Mouse (Mus musculus): ENCODE data around the gene P2ry6. TPM values are rescaled to one million over a fixed set of nuclear protein-coding genes. Genes with fewer than 3 reads are reported as not detected.

P2ry6 gene
- polyA plus RNA-seq, 1 experiment from 2014 or later = 3.6 TPM

DNA sequence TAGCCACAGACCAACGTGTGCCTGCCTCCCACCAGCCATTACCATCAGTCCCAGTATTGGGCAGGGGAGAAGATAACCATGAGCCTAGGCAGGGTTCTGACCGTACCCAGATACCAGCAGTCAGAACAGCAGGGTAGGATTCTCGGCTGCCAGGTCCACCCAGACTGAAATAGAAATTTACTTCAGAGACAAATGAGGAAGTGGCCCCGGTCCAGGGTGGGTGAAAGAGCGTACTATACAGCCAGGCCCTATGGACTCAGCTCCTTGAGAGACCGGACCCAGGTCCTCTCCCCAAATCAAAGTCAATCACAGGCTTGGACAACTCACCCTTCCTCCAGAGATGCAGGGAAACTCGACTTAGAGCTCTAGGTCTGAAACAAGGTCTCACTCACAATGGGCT, 13.3 kb downstream of the P2ry6 start:
- 71% methylated on average over 7 of the region's 7 CpGs for WGBS
- H3K4me1 ChIP-seq = peaks cover 3% of the 10 kb centered on the region; the same call in 1 of the 2 replicates
- H3K9me3 ChIP-seq = no peaks in the 10 kb centered on the region
- H3K9ac ChIP-seq = no peak overlapping the region
- no peaks in the 10 kb centered on the region for H3K36me3 ChIP-seq
- no peak overlapping the region for H3K4me2 ChIP-seq
- H3K27me3 ChIP-seq = no peaks in the 10 kb centered on the region
- no peak for ATAC-seq (ENCODE audit: insufficient number of reproducible peaks, insufficient read depth, low FRiP score, low TSS enrichment, low read depth)
- H3K4me3 ChIP-seq = no peak overlapping the region
- no peak overlapping the region for H3K27ac ChIP-seq

- no peak for ATAC-seq (ENCODE audit: insufficient number of reproducible peaks, insufficient read depth, low FRiP score, low TSS enrichment, low read depth)
- H3K27ac ChIP-seq = no peak overlapping the region
- H3K4me2 ChIP-seq = no peak overlapping the region
- no peaks in the 10 kb centered on the region for H3K9me3 ChIP-seq
- no peaks in the 10 kb centered on the region for H3K36me3 ChIP-seq
- no peak overlapping the region for H3K4me3 ChIP-seq
- H3K9ac ChIP-seq = no peak overlapping the region
- no peaks in the 10 kb centered on the region for H3K27me3 ChIP-seq
- 51% methylated on average over 2 of the region's 2 CpGs for WGBS
- peaks cover 3% of the 10 kb centered on the region; the same call in 1 of the 2 replicates for H3K4me1 ChIP-seq
These were observed 14.0 kb downstream of the P2ry6 start for GRCm38 (mm10) chr7:100960462-100960861.

GRCm38 (mm10) chr7:100958426-100958825, 16.0 kb downstream of the P2ry6 start:
- Histone ChIP-seq H3K9me3 (no peaks in the 10 kb centered on the region), H3K4me3 (no peak overlapping the region), H3K4me1 (no peaks in the 10 kb centered on the region), H3K27me3 (no peaks in the 10 kb centered on the region), H3K9ac (no peak overlapping the region), H3K36me3 (no peaks in the 10 kb centered on the region), H3K27ac (no peak overlapping the region), H3K4me2 (no peak overlapping the region)
- ATAC-seq (ENCODE audit: insufficient number of reproducible peaks, insufficient read depth, low FRiP score, low TSS enrichment, low read depth) = no peak
- WGBS = 94% methylated on average over 2 of the region's 2 CpGs

DNA sequence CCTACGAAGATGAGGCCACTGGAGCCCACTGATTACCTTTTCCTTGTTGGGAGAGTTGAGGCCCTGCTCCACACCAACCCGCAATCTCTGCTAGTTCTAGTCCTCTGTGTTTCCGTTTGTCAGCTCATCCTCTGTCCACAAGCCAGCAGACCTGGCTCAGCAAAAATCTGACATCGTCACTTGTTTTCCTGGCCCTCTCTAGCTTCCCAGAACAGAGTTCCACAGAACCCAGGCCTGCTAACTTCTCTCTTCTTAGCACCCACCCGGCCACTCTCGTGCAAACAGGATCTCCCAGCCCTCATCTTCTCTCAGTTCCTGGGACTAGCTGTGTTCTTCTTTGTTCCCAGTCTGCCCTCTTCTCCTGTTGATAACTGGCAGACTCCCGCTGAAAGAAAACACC, 21.8 kb downstream of the P2ry6 start:
- Histone ChIP-seq H3K4me1 (0 out of 2 replicates have a peak, but pooled peaks cover 5% of the 10 kb centered on the region), H3K9ac (no peak overlapping the region)
- WGBS = 88% methylated on average over 7 of the region's 7 CpGs

DNA sequence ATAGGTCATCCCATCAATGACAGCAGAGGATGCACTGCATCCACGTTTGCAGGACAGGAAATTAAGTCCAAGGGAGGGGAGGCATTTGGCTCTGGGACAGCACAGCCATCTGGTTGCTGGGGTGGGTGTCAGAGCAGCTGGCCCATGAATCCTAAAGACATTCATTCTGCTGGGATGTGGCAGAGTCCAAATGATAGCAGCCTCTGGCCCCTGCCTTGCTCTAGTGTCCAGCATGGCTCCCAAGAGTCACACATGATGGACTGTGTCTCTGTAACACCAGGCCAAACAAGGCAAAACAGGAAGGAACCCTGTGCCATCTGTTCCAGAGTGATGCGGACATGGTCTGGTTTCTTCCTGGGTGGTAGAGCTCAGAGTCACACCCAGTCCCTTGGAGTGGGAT, 22.5 kb downstream of the P2ry6 start:
- Histone ChIP-seq H3K27me3 (no peaks in the 10 kb centered on the region), H3K27ac (no peak overlapping the region), H3K36me3 (no peaks in the 10 kb centered on the region), H3K4me2 (no peak overlapping the region), H3K9ac (no peak overlapping the region), H3K4me1 (0 out of 2 replicates have a peak, but pooled peaks cover 5% of the 10 kb centered on the region), H3K9me3 (no peaks in the 10 kb centered on the region), H3K4me3 (no peak overlapping the region)
- no peak for ATAC-seq (ENCODE audit: insufficient number of reproducible peaks, insufficient read depth, low FRiP score, low TSS enrichment, low read depth)
- WGBS = 63% methylated on average over 2 of the region's 2 CpGs

More for the DNA sequence above, 21.8 kb downstream of the P2ry6 start:
- Histone ChIP-seq H3K4me2 (no peak overlapping the region), H3K4me3 (no peak overlapping the region), H3K27ac (no peak overlapping the region), H3K36me3 (no peaks in the 10 kb centered on the region), H3K9me3 (no peaks in the 10 kb centered on the region), H3K27me3 (no peaks in the 10 kb centered on the region)
- ATAC-seq (ENCODE audit: insufficient number of reproducible peaks, insufficient read depth, low FRiP score, low TSS enrichment, low read depth) = no peak

DNA sequence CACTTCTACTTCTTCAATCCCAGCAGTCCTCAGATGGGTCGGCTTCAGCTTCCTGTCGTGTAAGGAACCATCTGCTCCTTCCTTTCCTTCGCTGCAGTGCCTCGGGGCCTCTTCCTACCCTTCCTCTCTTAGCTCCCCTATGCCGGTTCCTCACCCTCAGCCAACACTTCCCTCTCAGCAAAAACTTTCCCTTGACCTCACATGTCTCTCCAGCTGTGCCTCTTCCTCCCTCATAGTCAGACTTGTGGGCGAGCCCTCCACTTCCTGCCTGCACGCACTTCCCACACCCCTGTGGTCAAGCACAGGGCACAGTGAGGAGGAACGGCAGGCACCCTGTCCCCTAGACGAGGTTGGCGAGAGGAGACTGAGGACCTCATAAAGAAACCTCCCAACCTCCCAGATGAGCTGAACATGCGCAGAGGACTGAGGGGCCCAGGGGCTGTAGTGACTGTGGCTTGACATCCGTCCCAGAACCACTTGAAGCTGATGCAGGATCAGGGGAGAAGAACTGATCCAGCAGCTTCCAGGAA, 23.9 kb downstream of the P2ry6 start:
- ATAC-seq (ENCODE audit: insufficient number of reproducible peaks, insufficient read depth, low FRiP score, low TSS enrichment, low read depth) = no peak
- H3K9ac ChIP-seq = 0 out of 2 replicates have a peak overlapping the region, but pooled peaks have one; percentile 21
- 54% methylated on average over 12 of the region's 12 CpGs for WGBS
- H3K27me3 ChIP-seq = no peaks in the 10 kb centered on the region
- no peak overlapping the region; the same call in 1 of the 2 replicates for H3K27ac ChIP-seq
- H3K4me2 ChIP-seq = no peak overlapping the region
- 0 out of 2 replicates have a peak, but pooled peaks cover 5% of the 10 kb centered on the region for H3K4me1 ChIP-seq
- H3K4me3 ChIP-seq = no peak overlapping the region
- no peaks in the 10 kb centered on the region for H3K36me3 ChIP-seq
- no peaks in the 10 kb centered on the region for H3K9me3 ChIP-seq

DNA sequence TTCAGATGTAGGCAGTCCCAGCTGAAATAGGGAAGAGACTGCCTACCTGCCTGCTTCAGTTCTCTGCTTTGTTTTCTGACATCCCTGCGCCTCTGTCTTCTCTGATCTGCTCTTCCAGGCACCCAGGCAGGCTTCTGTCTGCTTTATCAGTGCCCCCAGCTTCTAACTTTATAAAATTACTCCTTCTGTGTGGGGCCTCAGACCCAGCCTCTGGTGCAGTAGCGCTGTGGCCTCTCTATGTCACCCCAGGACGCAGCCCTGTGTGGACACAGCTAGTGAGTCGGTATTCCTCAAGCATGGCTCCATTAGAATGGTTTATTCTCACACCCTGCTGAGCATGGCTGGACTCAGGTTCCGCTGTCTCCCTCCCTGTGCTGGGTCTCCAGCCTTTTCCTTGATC, 24.4 kb downstream of the P2ry6 start:
- Histone ChIP-seq H3K4me1 (0 out of 2 replicates have a peak, but pooled peaks cover 5% of the 10 kb centered on the region), H3K36me3 (no peaks in the 10 kb centered on the region), H3K27ac (peak overlapping the region; percentile 45; the same call in 1 of the 2 replicates), H3K4me3 (no peak overlapping the region), H3K4me2 (no peak overlapping the region), H3K9me3 (no peaks in the 10 kb centered on the region), H3K27me3 (no peaks in the 10 kb centered on the region), H3K9ac (no peak overlapping the region)
- WGBS = 65% methylated on average over 5 of the region's 5 CpGs
- ATAC-seq (ENCODE audit: insufficient number of reproducible peaks, insufficient read depth, low FRiP score, low TSS enrichment, low read depth) = no peak

DNA sequence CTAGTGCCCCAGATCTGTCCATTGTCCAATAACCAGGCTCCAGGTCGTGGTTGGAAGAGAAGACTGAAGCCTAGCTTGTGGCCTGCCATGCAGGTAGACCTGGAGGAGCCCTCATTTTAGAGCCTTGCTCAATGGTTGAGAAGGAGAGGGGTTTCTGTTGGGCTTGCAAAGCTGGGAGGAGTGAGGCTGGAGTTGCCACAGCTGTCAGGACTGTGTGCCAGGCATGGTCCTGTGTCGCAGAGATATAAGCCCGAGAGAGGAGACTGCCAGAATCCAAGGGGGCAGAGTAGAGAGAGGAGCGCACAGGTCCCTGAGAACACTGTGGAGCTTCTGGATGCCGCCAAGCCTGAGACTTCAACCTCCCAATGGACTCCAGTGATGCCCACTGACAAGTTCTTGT, 29.7 kb downstream of the P2ry6 start:
- 88% methylated on average over 5 of the region's 5 CpGs for WGBS
- H3K27ac ChIP-seq = no peak overlapping the region

GRCm38 (mm10) chr7:100944306-100944705, 30.1 kb downstream of the P2ry6 start:
- Histone ChIP-seq H3K4me3 (no peak overlapping the region), H3K4me1 (peaks cover 19% of the 10 kb centered on the region), H3K27ac (no peak overlapping the region), H3K36me3 (no peaks in the 10 kb centered on the region), H3K9me3 (no peaks in the 10 kb centered on the region), H3K9ac (no peak overlapping the region), H3K4me2 (no peak overlapping the region), H3K27me3 (no peaks in the 10 kb centered on the region)
- WGBS = 70% methylated on average over 2 of the region's 2 CpGs
- ATAC-seq (ENCODE audit: insufficient number of reproducible peaks, insufficient read depth, low FRiP score, low TSS enrichment, low read depth) = no peak

More for the DNA sequence above, 29.7 kb downstream of the P2ry6 start:
- no peak for ATAC-seq (ENCODE audit: insufficient number of reproducible peaks, insufficient read depth, low FRiP score, low TSS enrichment, low read depth)
- Histone ChIP-seq H3K4me1 (peaks cover 19% of the 10 kb centered on the region), H3K4me3 (no peak overlapping the region), H3K9ac (no peak overlapping the region), H3K9me3 (no peaks in the 10 kb centered on the region), H3K36me3 (no peaks in the 10 kb centered on the region), H3K27me3 (no peaks in the 10 kb centered on the region), H3K4me2 (no peak overlapping the region)

GRCm38 (mm10) chr7:100942789-100943615, 31.4 kb downstream of the P2ry6 start:
- 33% methylated on average over 12 of the region's 12 CpGs for WGBS
- no peaks in the 10 kb centered on the region for H3K9me3 ChIP-seq
- H3K36me3 ChIP-seq = no peaks in the 10 kb centered on the region
- no peak overlapping the region for H3K4me3 ChIP-seq
- peak overlapping the region; percentile 18 for H3K4me2 ChIP-seq
- ATAC-seq (ENCODE audit: insufficient number of reproducible peaks, insufficient read depth, low FRiP score, low TSS enrichment, low read depth) = no peak
- no peak overlapping the region for H3K27ac ChIP-seq
- H3K9ac ChIP-seq = peak overlapping the region; percentile 44
- no peaks in the 10 kb centered on the region for H3K27me3 ChIP-seq
- peaks cover 19% of the 10 kb centered on the region for H3K4me1 ChIP-seq

- WGBS = 35% methylated on average over 5 of the region's 5 CpGs
- ATAC-seq (ENCODE audit: insufficient number of reproducible peaks, insufficient read depth, low FRiP score, low TSS enrichment, low read depth) = no peak
These were observed 33.3 kb downstream of the P2ry6 start for GRCm38 (mm10) chr7:100941169-100941568.

DNA sequence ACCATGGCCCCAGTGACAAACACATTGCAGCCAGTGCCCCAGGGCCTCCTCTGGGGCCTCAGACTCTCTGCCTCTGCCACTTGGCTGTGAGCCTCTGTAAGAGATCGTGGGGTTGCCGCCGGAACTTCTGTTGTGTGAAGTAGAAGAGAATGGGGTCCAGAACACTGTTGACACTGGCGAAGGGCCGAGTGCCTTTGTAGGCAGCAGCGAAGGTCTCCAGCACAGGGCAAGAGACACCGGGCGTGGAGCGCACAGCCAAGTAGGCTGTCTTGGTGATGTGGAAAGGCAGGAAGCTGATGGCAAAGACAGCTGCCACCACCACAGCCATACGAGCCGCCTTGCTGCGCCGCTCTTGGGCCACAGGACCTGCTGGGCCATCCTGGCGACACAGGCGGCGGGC, 36.3 kb downstream of the P2ry6 start:
- Histone ChIP-seq H3K9me3 (no peaks in the 10 kb centered on the region), H3K4me2 (no peak overlapping the region), H3K9ac (no peak overlapping the region), H3K27me3 (no peaks in the 10 kb centered on the region), H3K27ac (no peak overlapping the region), H3K4me1 (peaks cover 19% of the 10 kb centered on the region), H3K36me3 (no peaks in the 10 kb centered on the region), H3K4me3 (no peak overlapping the region)
- no peak for ATAC-seq (ENCODE audit: insufficient number of reproducible peaks, insufficient read depth, low FRiP score, low TSS enrichment, low read depth)
- WGBS = 88% methylated on average over 16 of the region's 16 CpGs

More at GRCm38 (mm10) chr7:100941169-100941568, 33.3 kb downstream of the P2ry6 start:
- H3K4me2 ChIP-seq = no peak overlapping the region
- H3K9ac ChIP-seq = no peak overlapping the region
- no peak overlapping the region for H3K4me3 ChIP-seq
- no peaks in the 10 kb centered on the region for H3K36me3 ChIP-seq
- no peak overlapping the region for H3K27ac ChIP-seq
- H3K27me3 ChIP-seq = no peaks in the 10 kb centered on the region
- H3K4me1 ChIP-seq = peaks cover 19% of the 10 kb centered on the region
- H3K9me3 ChIP-seq = no peaks in the 10 kb centered on the region

Measured in embryonic facial prominence, embryonic 13.5 days (tissue).